Mouse (Mus musculus): ENCODE measurements around the gene Triap1. TPM values are rescaled to one million over a fixed set of nuclear protein-coding genes. Genes with fewer than 3 reads are reported as not detected.
A peak's percentile ranks its signal among the peaks of the same experiment; 100 is the strongest.

Triap1 gene
- total RNA-seq, 1 experiment from 2014 or later, result 19.6 TPM

DNA sequence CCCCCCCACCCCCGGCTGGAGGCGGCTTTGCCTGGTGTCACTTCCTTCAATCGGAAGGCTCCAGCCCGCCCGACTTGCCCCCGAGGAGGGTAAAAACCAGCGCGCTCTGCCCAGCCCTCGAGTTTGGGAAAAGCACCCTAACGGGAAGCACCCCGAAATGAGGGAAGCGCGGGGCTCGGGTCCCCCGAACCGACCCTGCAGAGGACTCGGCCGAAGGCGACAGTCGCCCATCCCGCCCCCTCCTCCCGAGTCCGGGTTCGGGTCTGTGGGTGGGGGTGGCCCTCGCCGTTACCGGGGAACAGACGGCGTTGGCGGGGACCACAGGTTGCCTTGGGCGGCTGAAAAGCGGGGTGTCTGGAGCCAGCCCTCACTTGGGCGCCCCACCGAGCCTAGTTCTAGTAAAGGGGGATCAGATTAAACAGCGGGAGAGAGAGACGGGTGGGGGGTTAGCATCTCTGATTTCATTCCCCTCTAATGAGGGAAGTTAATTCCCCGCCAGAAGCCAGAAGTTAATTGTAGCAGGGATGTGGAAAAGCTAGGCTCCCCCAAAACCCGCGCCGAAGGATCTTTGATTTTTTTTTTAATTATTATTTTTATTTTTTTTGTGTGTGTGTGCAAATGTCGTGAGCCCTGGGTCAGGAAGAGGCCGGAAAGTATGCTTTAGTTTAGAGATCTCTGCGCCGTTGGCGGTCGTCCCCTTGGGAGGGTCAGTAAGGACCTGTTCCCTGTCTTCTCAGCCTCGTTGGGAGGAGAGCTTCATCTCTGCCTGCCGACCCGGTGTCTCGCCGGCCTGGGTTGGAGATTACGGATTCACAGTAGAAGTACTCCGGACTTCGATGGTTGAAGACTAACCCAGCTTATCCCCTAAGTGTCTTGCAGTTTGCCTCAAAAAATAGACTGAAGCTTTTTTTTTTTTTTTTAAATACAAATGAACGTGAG lies 13.1 kb upstream of the Triap1 start:
- ATAC-seq (replicated peaks; ENCODE audit: low read depth, poor library complexity, severe bottlenecking), result no peak

DNA sequence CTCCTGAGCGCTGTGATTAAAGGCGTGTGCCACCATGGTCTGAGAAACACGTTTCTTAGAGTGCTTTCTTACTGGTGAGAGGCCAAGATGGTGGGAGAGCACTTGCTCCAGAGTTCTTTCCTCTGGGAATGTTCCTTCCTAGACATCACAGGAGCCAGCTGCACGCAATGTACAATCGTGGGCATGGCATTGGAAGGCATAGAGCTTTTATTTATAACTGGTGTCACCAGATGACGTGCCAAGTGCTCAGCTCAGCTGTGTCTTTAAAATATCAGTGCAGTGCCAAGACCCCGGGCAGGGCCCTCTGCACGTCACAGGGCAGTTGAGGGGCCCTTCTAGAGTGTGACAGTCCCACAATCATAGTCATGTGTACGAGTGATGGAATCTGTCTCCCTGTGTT lies 10.1 kb upstream of the Triap1 start:
- ATAC-seq (replicated peaks; ENCODE audit: low read depth, poor library complexity, severe bottlenecking), result no peak

DNA sequence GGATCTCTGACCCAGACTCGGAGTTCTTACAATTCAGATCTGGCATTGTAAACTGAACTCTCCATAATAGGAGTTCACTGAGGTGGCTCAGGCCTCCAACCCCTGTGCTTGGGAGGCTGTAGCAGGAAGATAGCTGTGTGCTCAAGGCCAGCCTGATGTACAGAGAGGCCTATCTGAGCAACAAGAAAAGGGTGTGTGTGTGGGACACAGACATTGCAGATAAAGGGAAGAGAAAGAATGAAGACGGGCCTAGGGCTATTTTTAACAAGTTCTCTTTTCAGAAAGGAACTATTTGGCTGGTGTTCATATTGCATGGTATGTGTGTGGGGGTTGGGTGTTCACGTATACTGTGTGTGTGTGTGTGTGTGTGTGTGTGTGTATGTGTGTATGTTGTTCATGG lies 7.4 kb upstream of the Triap1 start:
- peak; percentile 55; the same call in 1 of the 2 replicates for ATAC-seq (replicated peaks; ENCODE audit: low read depth, poor library complexity, severe bottlenecking)

DNA sequence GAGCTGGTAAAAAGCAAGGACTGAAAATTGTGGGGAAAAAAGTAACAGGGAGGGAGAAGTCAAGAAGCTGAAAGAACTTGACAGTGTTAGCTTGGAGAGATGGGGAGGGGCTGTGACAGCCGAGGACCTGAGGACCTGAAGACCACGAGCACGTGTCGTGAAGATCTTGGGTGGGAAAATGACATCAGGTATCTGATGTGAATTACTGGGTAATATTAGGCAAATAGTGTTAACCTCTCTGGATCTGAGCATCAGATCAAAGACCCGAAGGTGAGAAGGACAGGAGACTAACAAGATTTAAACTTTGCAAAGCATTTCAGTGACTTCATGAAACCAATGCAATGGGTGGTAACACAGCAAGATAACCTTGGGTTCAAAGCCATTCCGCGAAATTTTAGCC lies 1.0 kb upstream of the Triap1 start:
- no peak for ATAC-seq (replicated peaks; ENCODE audit: low read depth, poor library complexity, severe bottlenecking)

DNA sequence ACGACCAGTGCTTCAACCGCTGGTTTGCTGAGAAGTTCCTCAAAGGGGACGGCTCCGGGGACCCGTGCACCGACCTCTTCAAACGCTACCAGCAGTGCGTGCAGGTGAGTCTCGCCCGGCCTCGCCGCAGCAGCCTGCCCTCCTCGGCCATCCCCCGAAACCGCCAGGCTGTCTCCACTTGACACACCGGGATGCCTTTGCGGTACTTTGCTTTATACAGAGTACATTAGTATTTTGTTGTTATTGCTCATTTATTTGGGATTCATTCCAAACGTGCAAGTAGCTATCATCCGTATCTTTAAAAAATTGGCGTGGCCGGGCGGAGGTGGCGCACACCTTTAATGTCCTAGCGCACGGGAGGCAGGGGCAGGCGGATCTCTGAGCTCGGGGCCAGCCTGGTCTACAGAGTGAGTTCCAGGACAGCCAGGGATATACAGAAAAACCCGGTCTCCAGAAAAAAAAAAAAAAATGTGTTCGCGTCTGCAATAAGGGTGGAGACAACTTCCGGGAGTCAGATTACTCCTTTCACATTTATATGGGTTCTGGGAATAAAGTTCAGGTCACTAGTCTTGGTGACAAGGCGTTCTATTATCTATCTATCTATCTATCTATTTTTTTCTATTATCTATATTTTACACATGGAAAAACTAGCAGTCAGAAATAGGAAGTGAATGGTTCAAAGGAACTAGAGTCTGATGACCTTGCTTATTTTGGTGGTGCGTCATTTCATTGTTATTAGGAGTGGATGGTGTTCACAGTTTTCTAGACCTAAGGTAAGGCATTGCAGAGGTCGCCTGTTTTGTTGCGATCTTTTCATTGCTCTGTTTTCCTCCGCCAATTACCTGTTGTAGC lies 515 bp downstream of the Triap1 start:
- peak; percentile 61; the same call in 1 of the 2 replicates for ATAC-seq (replicated peaks; ENCODE audit: low read depth, poor library complexity, severe bottlenecking)

DNA sequence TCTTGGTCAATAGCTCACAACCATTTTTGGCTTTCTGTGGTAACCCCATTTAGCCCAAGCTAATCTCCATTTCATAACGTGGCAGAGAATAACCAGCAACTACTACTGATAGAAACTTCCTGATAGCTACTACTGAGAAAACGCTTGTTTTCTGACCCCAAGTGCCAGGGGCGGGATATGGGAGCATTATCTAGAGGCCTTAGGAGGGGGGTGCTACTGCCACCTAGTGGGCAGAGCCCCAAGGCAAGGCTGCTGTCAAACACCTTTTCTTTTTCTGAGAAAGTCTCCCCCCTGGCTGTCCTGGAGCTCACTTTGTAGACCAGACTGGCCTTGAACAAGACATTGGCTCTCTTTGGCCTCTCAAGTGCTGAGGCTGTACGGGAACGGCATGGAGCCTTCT lies 6.5 kb downstream of the Triap1 start:
- peak; percentile 72 for ATAC-seq (replicated peaks; ENCODE audit: low read depth, poor library complexity, severe bottlenecking)

DNA sequence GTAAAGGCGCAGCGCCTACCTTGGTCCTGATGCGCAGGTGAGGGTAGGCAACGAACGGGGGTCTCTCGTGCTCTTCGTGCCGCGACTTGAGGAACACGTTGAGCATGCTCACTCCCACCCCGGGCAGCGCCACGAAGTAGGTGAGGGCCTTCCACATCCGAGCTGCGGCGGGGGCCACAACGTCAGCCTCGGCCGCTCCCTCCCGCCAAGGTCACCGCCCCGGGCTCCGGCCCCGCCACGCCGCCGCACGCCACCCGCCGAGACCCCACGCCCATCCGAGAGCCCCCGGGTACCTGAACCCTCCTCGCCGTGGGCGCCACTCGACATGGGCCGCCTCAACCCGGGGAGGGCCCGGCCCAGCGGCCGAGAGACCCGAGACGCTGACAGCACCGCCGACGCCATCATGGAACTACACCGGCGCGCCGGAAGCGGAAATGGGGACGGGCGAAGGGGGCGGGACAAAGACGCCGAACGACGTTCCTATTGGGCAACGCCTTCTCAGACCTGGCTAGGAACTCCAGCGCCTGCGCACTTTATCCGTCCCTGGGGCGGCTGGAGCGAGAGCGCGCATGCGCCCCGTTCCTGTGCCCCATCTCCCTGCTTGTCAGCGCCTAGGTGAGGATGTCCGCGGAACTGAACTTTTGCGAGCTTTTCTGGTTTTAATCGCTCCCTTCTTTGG lies 7.7 kb downstream of the Triap1 start, which contains the start of gene Cox6a1:
TSS of gene Cox6a1 (minus strand) at position 436 of the 679 bp plus-strand sequence.
- ATAC-seq (replicated peaks; ENCODE audit: low read depth, poor library complexity, severe bottlenecking), result peak; percentile 89

DNA sequence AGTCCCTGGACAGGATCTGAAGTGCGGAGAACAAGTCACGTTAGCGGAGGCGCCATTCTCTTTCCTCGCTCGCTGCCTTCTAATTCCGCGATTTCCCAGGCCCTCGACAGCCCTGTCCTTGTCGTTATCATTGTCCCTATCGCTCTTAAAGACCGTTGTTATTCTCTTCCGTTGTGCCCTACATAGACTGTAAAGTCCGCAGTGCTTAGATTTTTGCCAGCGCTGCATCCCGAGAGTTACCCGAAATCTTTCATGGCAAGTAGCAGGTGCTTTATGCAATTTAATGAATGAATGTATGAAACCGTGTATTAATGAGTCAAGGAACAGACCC lies 8.2 kb downstream of the Triap1 start:
- peak; percentile 26 for ATAC-seq (replicated peaks; ENCODE audit: low read depth, poor library complexity, severe bottlenecking)

DNA sequence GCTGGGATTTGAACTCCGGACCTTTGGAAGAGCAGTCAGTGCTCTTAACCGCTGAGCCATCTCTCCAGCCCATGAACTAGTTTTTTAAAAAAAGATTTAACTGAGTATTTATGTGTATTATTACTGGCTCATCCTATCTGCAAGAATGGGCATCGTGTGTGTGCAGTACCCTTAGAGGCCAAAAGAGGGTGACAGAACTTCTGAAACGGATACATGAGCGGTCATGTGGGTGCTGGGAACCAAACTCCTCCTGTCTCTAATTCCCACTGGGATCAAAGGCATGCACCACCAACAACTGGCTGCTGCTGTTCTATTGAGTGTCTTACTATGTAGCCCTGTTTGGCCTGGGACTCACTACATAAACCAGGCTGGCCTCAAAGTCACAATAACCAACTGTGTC lies 10.3 kb downstream of the Triap1 start:
- no peak for ATAC-seq (replicated peaks; ENCODE audit: low read depth, poor library complexity, severe bottlenecking)

DNA sequence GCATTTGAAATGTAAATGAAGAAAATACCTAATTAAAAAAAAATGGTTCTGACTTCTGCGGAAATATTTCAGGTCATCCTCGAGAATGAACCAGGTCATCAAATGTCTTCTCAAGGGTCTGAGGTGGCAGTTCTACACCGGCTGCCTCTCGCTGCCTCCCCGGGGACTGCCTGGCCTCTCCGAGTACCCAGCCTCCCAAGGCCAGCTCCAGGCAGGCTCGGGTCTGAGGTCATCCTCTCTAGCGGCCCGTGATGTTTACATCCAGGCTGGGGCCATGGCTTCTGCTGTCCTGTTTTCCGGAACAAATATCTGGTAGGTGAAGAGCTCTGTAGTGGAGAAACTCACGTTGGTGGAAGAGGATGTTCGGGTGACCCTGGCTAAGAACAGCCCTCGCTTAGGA lies 14.0 kb downstream of the Triap1 start:
- no peak for ATAC-seq (replicated peaks; ENCODE audit: low read depth, poor library complexity, severe bottlenecking)

DNA sequence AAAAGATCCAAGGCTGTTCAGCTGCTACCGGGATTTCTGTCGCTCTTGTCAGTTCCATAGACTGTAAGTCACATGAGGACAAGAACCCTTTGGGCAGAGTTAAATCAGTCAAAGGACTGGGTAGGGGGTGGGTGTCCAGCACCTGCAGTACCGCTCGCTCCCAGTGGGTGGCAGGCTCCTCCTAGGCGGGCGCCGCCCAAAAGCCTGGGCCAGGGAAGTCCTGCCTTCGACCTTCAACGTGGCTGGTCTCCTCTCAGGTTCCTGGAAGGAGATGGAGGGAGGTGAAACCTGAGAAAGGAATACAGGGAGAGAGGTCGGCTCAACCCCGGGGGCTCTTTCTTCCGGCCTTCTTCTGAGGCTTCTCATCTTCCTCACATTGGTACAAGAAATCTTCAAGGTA lies 17.8 kb downstream of the Triap1 start:
- peak; percentile 95 for ATAC-seq (replicated peaks; ENCODE audit: low read depth, poor library complexity, severe bottlenecking)

DNA sequence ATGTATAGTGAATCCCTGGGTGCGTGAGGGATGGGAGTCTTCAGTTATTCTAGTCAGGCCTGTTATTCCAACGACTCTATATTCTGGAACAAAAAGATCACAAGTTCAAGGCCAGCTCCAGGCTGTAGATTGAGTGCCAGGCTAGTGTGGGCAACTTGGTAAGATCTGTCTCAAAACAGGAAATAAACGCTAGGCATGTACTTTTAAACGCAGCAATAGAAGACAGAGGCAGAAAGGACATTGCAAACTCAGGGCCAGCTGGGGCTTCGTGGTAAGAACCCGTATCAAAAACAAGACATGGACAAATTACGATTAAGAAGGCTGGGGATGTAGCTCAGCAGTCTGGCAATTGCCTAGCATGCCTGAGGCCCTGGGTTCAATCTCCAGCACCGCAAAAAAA lies 18.4 kb downstream of the Triap1 start:
- no peak for ATAC-seq (replicated peaks; ENCODE audit: low read depth, poor library complexity, severe bottlenecking)

DNA sequence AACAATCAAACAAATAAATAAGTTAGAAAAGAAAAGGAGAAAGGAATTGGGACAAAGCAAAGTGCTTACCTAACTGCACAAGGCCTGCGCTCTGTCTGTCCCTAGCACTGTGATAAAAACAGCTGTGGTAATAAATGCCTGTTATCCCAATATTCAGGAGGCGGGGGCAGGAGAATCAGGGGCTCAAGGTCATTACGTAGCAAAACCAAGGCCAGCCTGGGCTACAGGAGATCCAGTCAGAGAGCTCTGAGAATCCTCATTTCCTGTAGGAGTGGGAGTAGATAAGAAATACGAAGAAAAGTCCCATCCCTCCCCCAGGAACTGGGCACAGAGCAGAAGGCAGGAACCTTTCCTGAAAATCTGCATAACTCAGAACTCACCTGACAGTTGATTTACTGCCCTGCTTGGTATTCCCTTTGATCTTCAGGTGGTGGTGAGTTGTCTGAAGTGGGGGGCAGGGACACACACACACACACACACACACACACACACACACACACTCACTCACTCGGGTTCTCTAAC lies 18.9 kb downstream of the Triap1 start:
- ATAC-seq (replicated peaks; ENCODE audit: low read depth, poor library complexity, severe bottlenecking), result no peak

DNA sequence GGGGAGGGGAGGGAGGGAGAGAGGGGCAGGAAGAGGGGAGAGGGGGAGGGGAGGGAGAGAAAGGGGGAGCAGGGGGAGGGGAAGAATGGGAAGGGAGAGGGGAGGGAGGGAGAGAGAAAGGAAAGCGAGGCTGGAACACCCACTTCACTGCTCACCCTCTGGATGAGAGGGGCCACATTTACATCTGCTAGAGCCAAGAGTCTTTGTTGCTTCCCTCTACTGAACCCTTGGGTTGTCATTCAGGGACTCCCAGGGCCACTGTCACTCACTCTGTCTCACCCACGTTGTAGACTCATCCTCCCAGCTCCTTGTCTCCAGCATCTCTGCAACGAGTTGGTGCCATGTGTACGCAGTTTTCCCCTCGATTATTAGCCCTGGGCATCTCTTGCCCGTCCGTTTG lies 21.2 kb downstream of the Triap1 start:
- no peak for ATAC-seq (replicated peaks; ENCODE audit: low read depth, poor library complexity, severe bottlenecking)

DNA sequence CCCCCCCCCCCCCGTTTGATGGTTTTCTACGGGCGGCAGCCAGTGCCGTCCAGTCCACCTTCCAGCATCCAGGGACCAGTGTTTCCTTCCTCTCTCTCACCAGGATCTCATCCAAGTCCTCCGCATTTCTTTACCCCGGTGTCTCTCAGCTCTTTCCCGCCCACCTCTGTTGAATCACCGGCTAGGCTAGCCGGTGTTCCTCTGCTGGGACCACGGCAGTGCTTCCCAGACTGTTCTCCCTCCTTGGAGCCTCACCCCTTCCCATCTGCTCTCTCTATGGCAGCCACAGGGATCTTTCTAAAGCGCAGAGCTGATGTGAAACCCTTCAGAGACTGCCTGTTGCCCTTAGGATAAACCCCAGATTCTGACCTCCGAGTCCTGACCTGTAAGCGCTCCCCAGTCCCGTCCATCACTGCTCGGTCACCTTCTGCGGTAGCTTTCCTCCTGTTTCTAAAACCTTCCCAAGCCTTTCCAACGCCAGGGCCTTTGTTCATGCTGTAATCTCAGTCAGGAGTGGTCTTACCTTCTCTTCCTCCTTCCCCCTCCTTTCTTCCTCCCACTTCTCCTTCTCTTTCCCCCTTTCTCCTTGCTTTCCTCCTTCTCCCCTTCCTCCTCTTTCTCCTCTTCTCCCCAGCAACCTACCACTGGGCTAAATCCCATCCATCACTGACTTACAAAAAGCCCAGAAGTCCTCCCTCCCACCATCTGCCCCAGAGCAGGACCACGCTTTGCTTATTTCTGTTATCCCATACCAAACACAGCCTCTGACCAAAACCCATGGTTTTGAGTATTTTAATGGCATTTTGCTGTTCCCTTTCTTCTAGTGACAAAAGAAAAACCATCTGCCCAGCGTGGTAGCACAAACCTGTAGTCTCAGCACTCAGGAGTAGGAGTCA lies 22.0 kb downstream of the Triap1 start:
- ATAC-seq (replicated peaks; ENCODE audit: low read depth, poor library complexity, severe bottlenecking), result no peak

DNA sequence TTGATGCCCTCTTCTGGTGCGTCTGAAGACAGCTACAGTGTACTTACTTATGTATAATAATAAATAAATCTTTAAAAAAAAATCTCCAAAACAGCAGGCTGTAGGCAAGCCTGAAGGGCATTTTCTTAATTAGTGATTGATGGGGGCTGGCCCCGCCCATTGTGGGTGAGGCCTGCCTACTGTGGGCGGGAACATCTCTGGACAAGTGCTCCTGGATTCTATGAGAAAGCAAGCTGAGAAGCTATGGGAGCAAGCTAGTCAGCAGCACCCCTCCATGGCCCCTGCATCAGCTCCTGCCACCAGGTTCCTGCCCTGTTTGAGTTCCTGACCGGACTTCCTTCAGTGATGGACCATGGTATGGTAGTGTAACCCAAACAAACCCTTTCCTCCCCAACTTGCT lies 23.8 kb downstream of the Triap1 start:
- no peak for ATAC-seq (replicated peaks; ENCODE audit: low read depth, poor library complexity, severe bottlenecking)

DNA sequence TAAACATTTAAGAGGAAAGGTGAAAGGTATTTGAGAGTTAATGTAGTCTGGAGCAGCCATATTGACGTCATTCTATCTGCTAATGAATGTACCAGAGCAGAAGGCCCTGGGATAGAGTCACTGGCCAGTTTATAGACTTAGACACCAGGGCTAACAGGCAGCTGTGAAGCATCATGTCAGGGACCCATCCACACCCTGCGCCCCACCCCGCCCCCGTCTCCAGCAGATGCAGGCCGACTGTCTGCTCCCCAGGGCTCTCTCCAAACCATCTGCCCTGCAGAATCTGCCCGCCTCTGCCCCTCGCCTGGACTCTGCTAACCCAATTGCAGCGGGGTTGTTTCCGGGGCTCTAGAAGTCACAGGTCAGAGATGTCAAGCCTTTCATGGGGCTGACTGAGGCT lies 30.7 kb downstream of the Triap1 start:
- no peak for ATAC-seq (replicated peaks; ENCODE audit: low read depth, poor library complexity, severe bottlenecking)

DNA sequence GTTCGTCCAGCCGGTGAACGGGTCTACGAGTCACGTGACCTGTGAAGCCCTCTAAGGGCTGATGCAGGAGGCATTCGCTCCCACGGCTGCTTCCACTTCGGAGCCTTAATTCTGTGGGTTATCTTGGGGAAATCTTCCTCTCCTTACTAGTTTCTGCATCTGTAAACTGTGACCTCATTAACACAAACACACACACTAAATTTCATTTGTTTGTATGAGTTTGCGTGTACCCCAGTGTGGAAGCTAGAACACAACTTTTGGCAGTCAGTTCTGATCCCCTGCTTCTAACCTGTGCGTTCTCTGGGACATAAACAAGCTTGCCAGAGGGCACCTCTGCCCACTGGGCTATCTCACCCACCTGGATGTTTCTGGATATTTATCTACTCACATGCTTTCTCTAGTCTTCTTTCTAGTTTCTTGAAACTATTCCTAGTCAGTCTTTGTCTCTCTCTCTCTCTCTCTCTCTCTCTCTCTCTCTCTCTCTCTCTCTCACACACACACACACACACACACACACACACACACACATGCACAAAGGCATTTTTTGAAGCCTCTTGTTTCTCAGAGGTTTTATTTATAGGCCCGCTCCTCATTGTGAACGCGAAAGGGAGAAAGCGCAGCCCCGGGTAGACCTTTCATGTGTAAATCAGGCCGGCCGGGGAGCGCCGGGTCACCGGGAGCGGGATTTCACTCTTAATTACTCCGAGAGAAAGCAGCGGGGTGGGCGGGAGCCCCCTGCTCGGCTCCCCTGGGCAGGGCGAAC lies 32.6 kb downstream of the Triap1 start:
- ATAC-seq (replicated peaks; ENCODE audit: low read depth, poor library complexity, severe bottlenecking), result no peak
